Mouse (Mus musculus): ENCODE measurements at regions not wholly inside any gene's neighbourhood (a gene's known extent, or its start where the extent isn't known, plus 50 kb on each side); places are given as distances from the start of the nearest gene placed in this dataset.

GRCm38 (mm10) chr8:92488526-92489159 is 131.2 kb downstream of the Irx5 start:
- no peak for DNase-seq (ENCODE audit: low spot score)
- Histone ChIP-seq H3K27me3 (ENCODE audit: insufficient read depth, poor library complexity, severe bottlenecking) (peaks cover 5% of the 10 kb centered on the region; the same call in 1 of the 2 replicates), H3K9me3 (no peaks in the 10 kb centered on the region), H3K36me3 (no peaks in the 10 kb centered on the region), H3K27ac (no peak overlapping the region), H3K4me1 (replicated peaks) (peaks cover 17% of the 10 kb centered on the region), H3K4me3 (no peak overlapping the region)
- 89% methylated on average over 8 of the region's 8 CpGs for WGBS

GRCm38 (mm10) chr8:92491533-92491932 is 134.1 kb downstream of the Irx5 start:
- Histone ChIP-seq H3K27ac (no peak overlapping the region), H3K4me3 (no peak overlapping the region), H3K36me3 (no peaks in the 10 kb centered on the region), H3K27me3 (ENCODE audit: insufficient read depth, poor library complexity, severe bottlenecking) (peaks cover 10% of the 10 kb centered on the region; the same call in 1 of the 2 replicates), H3K4me1 (replicated peaks) (0 out of 2 replicates have a peak, but pooled peaks cover 2% of the 10 kb centered on the region), H3K9me3 (no peaks in the 10 kb centered on the region)
- DNase-seq (ENCODE audit: low spot score) = no peak
- WGBS = 76% methylated on average over 5 of the region's 5 CpGs

GRCm38 (mm10) chr8:92493403-92493802 is 136.0 kb downstream of the Irx5 start:
- DNase-seq (ENCODE audit: low spot score) = no peak
- Histone ChIP-seq H3K4me3 (no peak overlapping the region), H3K27me3 (ENCODE audit: insufficient read depth, poor library complexity, severe bottlenecking) (peaks cover 10% of the 10 kb centered on the region; the same call in 1 of the 2 replicates), H3K9me3 (no peaks in the 10 kb centered on the region), H3K27ac (no peak overlapping the region), H3K4me1 (replicated peaks) (0 out of 2 replicates have a peak, but pooled peaks cover 2% of the 10 kb centered on the region), H3K36me3 (no peaks in the 10 kb centered on the region)
- WGBS = 74% methylated on average over 4 of the region's 4 CpGs

- 63% methylated on average over 7 of the region's 7 CpGs for WGBS
- no peak for DNase-seq (ENCODE audit: low spot score)
- H3K27ac ChIP-seq = no peak overlapping the region
- no peaks in the 10 kb centered on the region for H3K36me3 ChIP-seq
- no peak overlapping the region for H3K4me3 ChIP-seq
- no peaks in the 10 kb centered on the region for H3K9me3 ChIP-seq
- H3K27me3 ChIP-seq (ENCODE audit: insufficient read depth, poor library complexity, severe bottlenecking) = no peaks in the 10 kb centered on the region
- peaks cover 12% of the 10 kb centered on the region for H3K4me1 ChIP-seq (replicated peaks)
Observed at GRCm38 (mm10) chr8:92505552-92506281, 148.3 kb downstream of the Irx5 start.

GRCm38 (mm10) chr8:92506436-92506835 is 149.0 kb downstream of the Irx5 start:
- Histone ChIP-seq H3K27ac (no peak overlapping the region), H3K4me3 (no peak overlapping the region), H3K9me3 (no peaks in the 10 kb centered on the region), H3K4me1 (replicated peaks) (peaks cover 12% of the 10 kb centered on the region), H3K36me3 (no peaks in the 10 kb centered on the region), H3K27me3 (ENCODE audit: insufficient read depth, poor library complexity, severe bottlenecking) (no peaks in the 10 kb centered on the region)
- DNase-seq (ENCODE audit: low spot score) = no peak
- WGBS = 90% methylated on average over 5 of the region's 5 CpGs

GRCm38 (mm10) chr8:92506906-92507305 is 149.5 kb downstream of the Irx5 start:
- Histone ChIP-seq H3K36me3 (no peaks in the 10 kb centered on the region), H3K27ac (no peak overlapping the region), H3K4me3 (no peak overlapping the region), H3K9me3 (no peaks in the 10 kb centered on the region), H3K27me3 (ENCODE audit: insufficient read depth, poor library complexity, severe bottlenecking) (no peaks in the 10 kb centered on the region), H3K4me1 (replicated peaks) (peaks cover 12% of the 10 kb centered on the region)
- WGBS = 84% methylated on average over 5 of the region's 5 CpGs
- no peak for DNase-seq (ENCODE audit: low spot score)

- Histone ChIP-seq H3K4me3 (no peak overlapping the region), H3K9me3 (peaks cover 5% of the 10 kb centered on the region), H3K27me3 (ENCODE audit: insufficient read depth, poor library complexity, severe bottlenecking) (no peaks in the 10 kb centered on the region), H3K36me3 (no peaks in the 10 kb centered on the region), H3K4me1 (replicated peaks) (peaks cover 14% of the 10 kb centered on the region), H3K27ac (no peak overlapping the region)
- WGBS = 88% methylated on average over 2 of the region's 2 CpGs
- DNase-seq (ENCODE audit: low spot score) = no peak
Observed at GRCm38 (mm10) chr8:92515385-92515784, 158.0 kb downstream of the Irx5 start.

- 81% methylated on average over 8 of the region's 8 CpGs for WGBS
- no peaks in the 10 kb centered on the region for H3K36me3 ChIP-seq
Observed at GRCm38 (mm10) chr8:92518031-92518430, 156.1 kb upstream of the Irx6 start.

GRCm38 (mm10) chr8:92518486-92518885 is 155.6 kb upstream of the Irx6 start:
- peaks cover 14% of the 10 kb centered on the region for H3K4me1 ChIP-seq (replicated peaks)
- WGBS = 87% methylated on average over 3 of the region's 3 CpGs

More at GRCm38 (mm10) chr8:92518031-92518430, 156.1 kb upstream of the Irx6 start:
- peaks cover 5% of the 10 kb centered on the region for H3K9me3 ChIP-seq
- DNase-seq (ENCODE audit: low spot score) = no peak
- peaks cover 14% of the 10 kb centered on the region for H3K4me1 ChIP-seq (replicated peaks)
- H3K4me3 ChIP-seq = no peak overlapping the region
- H3K27ac ChIP-seq = no peak overlapping the region
- H3K27me3 ChIP-seq (ENCODE audit: insufficient read depth, poor library complexity, severe bottlenecking) = no peaks in the 10 kb centered on the region

GRCm38 (mm10) chr8:92522519-92522918 is 151.6 kb upstream of the Irx6 start:
- H3K4me3 ChIP-seq = no peak overlapping the region
- H3K36me3 ChIP-seq = no peaks in the 10 kb centered on the region
- H3K27me3 ChIP-seq (ENCODE audit: insufficient read depth, poor library complexity, severe bottlenecking) = no peaks in the 10 kb centered on the region
- DNase-seq (ENCODE audit: low spot score) = no peak
- no peaks in the 10 kb centered on the region for H3K4me1 ChIP-seq (replicated peaks)
- H3K9me3 ChIP-seq = peaks cover 5% of the 10 kb centered on the region
- H3K27ac ChIP-seq = no peak overlapping the region
- 83% methylated on average over 6 of the region's 6 CpGs for WGBS

More at GRCm38 (mm10) chr8:92518486-92518885, 155.6 kb upstream of the Irx6 start:
- Histone ChIP-seq H3K36me3 (no peaks in the 10 kb centered on the region), H3K27me3 (ENCODE audit: insufficient read depth, poor library complexity, severe bottlenecking) (no peaks in the 10 kb centered on the region), H3K9me3 (peaks cover 5% of the 10 kb centered on the region), H3K4me3 (no peak overlapping the region), H3K27ac (no peak overlapping the region)
- no peak for DNase-seq (ENCODE audit: low spot score)

GRCm38 (mm10) chr8:92529756-92530155 is 144.3 kb upstream of the Irx6 start:
- no peak overlapping the region for H3K4me3 ChIP-seq
- DNase-seq (ENCODE audit: low spot score) = peak; percentile 20
- H3K27me3 ChIP-seq (ENCODE audit: insufficient read depth, poor library complexity, severe bottlenecking) = 0 out of 2 replicates have a peak, but pooled peaks cover 5% of the 10 kb centered on the region
- no peak overlapping the region for H3K27ac ChIP-seq
- no peaks in the 10 kb centered on the region for H3K9me3 ChIP-seq
- WGBS = 64% methylated on average over 11 of the region's 11 CpGs
- peaks cover 9% of the 10 kb centered on the region for H3K4me1 ChIP-seq (replicated peaks)
- no peaks in the 10 kb centered on the region for H3K36me3 ChIP-seq

- Histone ChIP-seq H3K36me3 (no peaks in the 10 kb centered on the region), H3K27me3 (ENCODE audit: insufficient read depth, poor library complexity, severe bottlenecking) (no peaks in the 10 kb centered on the region; the same call in 1 of the 2 replicates), H3K27ac (no peak overlapping the region), H3K9me3 (no peaks in the 10 kb centered on the region), H3K4me3 (no peak overlapping the region), H3K4me1 (replicated peaks) (peaks cover 11% of the 10 kb centered on the region)
- 62% methylated on average over 2 of the region's 2 CpGs for WGBS
- DNase-seq (ENCODE audit: low spot score) = no peak
Observed at GRCm38 (mm10) chr8:92540636-92541035, 133.5 kb upstream of the Irx6 start.

GRCm38 (mm10) chr8:92545347-92546059 is 128.6 kb upstream of the Irx6 start:
- 46% methylated on average over 17 of the region's 17 CpGs for WGBS
- peaks cover 7% of the 10 kb centered on the region for H3K4me1 ChIP-seq (replicated peaks)
- H3K4me3 ChIP-seq = no peak overlapping the region
- no peaks in the 10 kb centered on the region for H3K9me3 ChIP-seq
- no peak for DNase-seq (ENCODE audit: low spot score)
- peaks cover 11% of the 10 kb centered on the region for H3K27me3 ChIP-seq (ENCODE audit: insufficient read depth, poor library complexity, severe bottlenecking)
- H3K27ac ChIP-seq = no peak overlapping the region
- no peaks in the 10 kb centered on the region for H3K36me3 ChIP-seq

Measured in hindbrain, embryonic 10.5 days (tissue).